Mouse (Mus musculus) erythroblast, embryonic 14.5 days (primary cell): Measurements from ENCODE around the gene Pitpnm2. TPM values are rescaled to one million over a fixed set of nuclear protein-coding genes. Genes with fewer than 3 reads are reported as not detected.

ENCODE experiments used
- H3K27me3 ChIP-seq: 2 replicates; pipeline ENCODE4 v1.6.1; 2012; ENCODE audit warnings: inconsistent platforms; ENCODE audit not compliant: control insufficient read depth
- H3K36me3 ChIP-seq: 2 replicates; pipeline ENCODE4 v1.6.1; 2012; ENCODE audit warnings: mild to moderate bottlenecking, inconsistent platforms; ENCODE audit not compliant: control insufficient read depth
- H3K4me1 ChIP-seq: 2 replicates; pipeline ENCODE4 v1.6.1; 2012; ENCODE audit warnings: inconsistent platforms; ENCODE audit not compliant: control insufficient read depth
- H3K4me3 ChIP-seq: replicated peaks from 2 replicates; pipeline ENCODE3; 2012; ENCODE audit warnings: moderate library complexity, mild to moderate bottlenecking, inconsistent platforms
- H3K9me3 ChIP-seq: 2 replicates; pipeline ENCODE4 v1.6.1; 2012; ENCODE audit warnings: low read length, inconsistent platforms, mixed read lengths; ENCODE audit not compliant: control insufficient read depth
- GATA1 ChIP-seq: IDR thresholded peaks from 2 replicates; pipeline ENCODE4 v1.6.1; 2012; ENCODE audit warnings: low read length, inconsistent platforms, mixed read lengths
- TAL1 ChIP-seq: IDR thresholded peaks from 3 replicates; pipeline ENCODE4 v1.6.1; 2012; ENCODE audit warnings: low read length, inconsistent platforms, mixed read lengths
- polyA plus RNA-seq: library from polyadenylated mRNA; stranded (reverse); fragments of >175 nt; gene quantifications from 2 replicates; pipeline ENCODE4 v1.2.3, GENCODE M21; 2012

Gene Pitpnm2
- polyA plus RNA-seq, 1 experiment: 0.38 TPM

DNA sequence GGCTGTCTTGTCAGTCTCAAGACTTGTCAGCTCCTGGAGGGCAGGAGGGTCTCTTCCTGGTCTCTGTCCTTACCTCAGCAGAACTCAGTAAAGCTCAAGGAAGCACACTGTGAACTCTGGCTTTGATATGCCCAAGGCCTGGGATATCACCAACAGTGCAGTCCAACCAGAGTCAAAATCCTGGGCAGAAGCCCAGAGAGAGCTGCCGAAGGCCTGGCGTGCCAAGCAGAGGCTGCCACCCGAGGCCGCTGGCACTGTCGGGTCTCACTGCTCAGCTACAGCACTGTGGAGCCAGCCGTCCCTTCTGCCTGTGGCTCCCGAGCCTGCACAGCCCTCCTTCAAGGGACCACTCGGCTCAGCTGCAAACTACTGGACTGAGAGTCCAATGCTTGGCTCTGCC is 38.3 kb downstream of the Pitpnm2 start:
- TF ChIP-seq GATA1: no peak
- TF ChIP-seq TAL1: no peak
- no peaks in the 10 kb centered on the region for H3K27me3 ChIP-seq
- no peaks in the 10 kb centered on the region for H3K9me3 ChIP-seq
- peaks cover 49% of the 10 kb centered on the region for H3K4me1 ChIP-seq
- H3K36me3 ChIP-seq: peaks cover 23% of the 10 kb centered on the region
- no peak overlapping the region for H3K4me3 ChIP-seq

DNA sequence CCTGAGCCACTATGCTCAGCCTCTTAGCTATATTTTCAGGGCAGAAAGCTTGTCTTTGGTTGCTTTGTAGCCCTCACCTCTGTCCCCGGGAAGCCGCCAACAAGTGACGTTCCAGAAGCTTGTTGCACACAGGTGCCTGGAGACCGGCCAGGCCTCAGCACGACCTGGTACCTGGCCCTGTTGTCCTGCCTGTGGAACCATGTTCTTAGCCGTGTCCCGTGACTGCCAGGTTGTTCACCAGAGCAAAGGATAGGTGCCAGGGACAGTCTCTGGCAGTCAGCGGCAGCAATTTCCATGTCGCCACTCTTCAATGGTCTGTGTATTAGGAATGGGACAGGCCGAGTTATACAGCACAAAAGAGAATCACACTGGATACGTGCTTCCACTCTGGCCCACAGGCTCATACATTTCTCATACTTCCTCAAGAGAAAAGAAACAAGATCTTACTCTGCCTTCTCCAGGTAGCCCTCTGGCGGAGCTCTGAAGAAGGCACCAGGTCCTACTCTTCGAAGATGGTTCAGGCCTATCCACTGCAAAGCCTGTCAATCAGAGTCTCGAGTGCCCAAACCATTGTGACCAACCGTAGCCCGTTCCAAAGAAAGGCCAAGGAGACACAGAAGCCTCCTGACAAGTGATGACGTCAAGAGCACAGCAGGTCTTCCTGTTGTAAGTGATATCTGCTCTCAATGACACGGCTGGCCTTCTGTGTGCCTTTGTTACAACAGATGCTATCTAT is 39.1 kb downstream of the Pitpnm2 start:
- no peak overlapping the region for H3K4me3 ChIP-seq
- no peak for TF ChIP-seq GATA1
- H3K9me3 ChIP-seq: no peaks in the 10 kb centered on the region
- peaks cover 56% of the 10 kb centered on the region for H3K4me1 ChIP-seq
- H3K27me3 ChIP-seq: no peaks in the 10 kb centered on the region
- peaks cover 19% of the 10 kb centered on the region for H3K36me3 ChIP-seq

DNA sequence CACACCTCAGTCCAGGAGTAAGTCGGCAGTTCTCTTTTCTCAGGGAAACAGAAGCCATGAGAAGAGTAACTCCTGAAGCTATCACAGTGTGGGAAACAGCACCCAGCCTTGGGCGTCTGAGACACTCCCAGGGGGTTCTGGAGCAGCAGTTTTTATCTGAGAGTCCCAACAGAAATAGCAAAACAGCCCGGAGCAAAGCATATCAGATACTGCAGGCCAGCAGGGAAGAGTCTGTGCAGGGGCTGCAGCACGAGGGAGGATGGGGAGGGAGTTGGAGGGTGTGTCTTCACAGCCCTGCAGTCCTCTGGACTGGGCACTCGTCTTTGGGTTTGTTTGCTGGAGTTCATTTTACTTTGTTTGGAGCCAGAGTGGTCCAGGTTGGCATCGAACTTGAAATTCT is 39.7 kb downstream of the Pitpnm2 start:
- Histone ChIP-seq H3K36me3 (peaks cover 17% of the 10 kb centered on the region), H3K9me3 (no peaks in the 10 kb centered on the region), H3K4me3 (no peak overlapping the region), H3K4me1 (peaks cover 62% of the 10 kb centered on the region), H3K27me3 (no peaks in the 10 kb centered on the region)
- TF ChIP-seq GATA1 (no peak), TAL1 (no peak)

DNA sequence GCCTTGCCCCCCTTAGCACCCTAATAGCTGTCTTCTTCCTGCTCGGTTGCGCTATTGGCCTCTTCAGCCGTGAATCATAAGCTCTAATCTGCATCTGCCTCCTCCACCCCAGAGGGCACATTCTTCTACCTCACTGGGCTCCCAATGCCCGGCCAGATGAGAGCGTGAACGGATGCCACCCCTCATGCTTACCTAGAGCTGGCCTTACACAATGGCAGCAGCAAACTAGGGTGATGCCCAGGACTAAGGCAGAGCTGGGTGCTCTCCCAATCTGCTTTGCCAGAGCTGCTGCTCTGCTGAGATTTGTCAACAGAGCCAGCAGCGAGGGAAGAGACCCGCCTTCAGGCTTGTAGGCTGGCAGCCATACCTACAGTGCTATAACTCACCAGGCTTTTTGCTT is 41.5 kb downstream of the Pitpnm2 start:
- Histone ChIP-seq H3K9me3 (no peaks in the 10 kb centered on the region), H3K27me3 (no peaks in the 10 kb centered on the region), H3K36me3 (peaks cover 3% of the 10 kb centered on the region), H3K4me1 (peaks cover 77% of the 10 kb centered on the region), H3K4me3 (no peak overlapping the region)
- TF ChIP-seq TAL1 (no peak), GATA1 (no peak)

DNA sequence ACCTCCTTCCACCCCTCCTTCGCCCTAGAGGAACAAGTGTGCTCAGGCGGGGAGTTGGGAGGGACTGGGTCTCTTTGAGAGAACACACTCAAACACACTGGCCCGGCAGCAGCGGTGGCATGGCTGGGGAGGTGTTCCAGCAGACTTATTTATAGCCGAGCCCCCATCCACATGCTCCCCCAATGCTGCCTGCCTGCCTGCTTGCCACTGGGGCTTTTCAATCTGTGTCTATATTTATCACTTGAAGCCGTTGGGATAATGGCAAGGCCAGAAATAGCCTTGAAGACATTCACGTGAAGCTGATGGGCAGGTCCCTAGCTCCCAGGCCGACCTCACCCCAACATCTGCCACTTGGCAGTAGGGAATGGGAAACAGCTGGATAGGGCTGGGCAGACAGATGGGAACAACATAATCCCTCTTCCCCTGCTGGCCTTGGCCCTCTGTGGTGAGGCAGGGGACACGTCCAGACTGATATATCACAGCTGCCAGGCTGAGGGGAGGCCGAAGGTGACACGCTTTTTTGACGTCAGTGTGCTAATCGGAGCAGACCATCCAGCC is 43.0 kb downstream of the Pitpnm2 start:
- TF ChIP-seq GATA1 (no peak), TAL1 (no peak)
- no peaks in the 10 kb centered on the region for H3K9me3 ChIP-seq
- H3K4me1 ChIP-seq: peaks cover 87% of the 10 kb centered on the region
- H3K4me3 ChIP-seq: no peak overlapping the region
- H3K27me3 ChIP-seq: no peaks in the 10 kb centered on the region
- H3K36me3 ChIP-seq: peaks cover 2% of the 10 kb centered on the region

DNA sequence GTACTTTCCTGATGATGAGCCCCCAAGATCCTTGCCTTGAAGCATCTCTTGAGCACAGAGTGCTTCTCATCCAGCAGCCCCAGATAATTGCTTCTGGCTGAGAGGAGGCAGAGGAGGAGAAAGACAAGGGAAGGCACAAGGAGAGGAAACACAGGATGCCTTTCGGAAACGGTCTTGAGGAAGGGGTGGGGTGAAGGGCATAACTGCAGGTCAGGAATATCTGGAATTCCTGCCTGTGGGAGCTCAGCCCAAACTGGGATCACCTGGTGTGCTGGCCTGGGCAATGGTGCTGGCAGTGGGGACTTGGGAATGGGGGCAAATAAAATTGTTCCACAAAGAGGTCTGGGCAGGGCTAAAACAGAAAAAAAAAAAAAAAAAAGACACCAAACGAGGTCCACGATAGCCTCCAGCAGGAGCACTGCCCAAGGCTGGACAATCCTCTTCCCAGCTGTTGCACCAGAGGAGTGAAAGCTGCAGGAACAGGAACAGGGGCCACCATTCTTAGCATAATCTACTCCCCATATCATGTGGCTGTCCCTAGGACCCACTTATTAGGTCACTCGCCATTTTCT is 43.7 kb downstream of the Pitpnm2 start:
- no peaks in the 10 kb centered on the region for H3K9me3 ChIP-seq
- peaks cover 88% of the 10 kb centered on the region for H3K4me1 ChIP-seq
- no peak for TF ChIP-seq GATA1
- TF ChIP-seq TAL1: no peak
- H3K36me3 ChIP-seq: peaks cover 2% of the 10 kb centered on the region
- H3K4me3 ChIP-seq: no peak overlapping the region
- H3K27me3 ChIP-seq: no peaks in the 10 kb centered on the region

DNA sequence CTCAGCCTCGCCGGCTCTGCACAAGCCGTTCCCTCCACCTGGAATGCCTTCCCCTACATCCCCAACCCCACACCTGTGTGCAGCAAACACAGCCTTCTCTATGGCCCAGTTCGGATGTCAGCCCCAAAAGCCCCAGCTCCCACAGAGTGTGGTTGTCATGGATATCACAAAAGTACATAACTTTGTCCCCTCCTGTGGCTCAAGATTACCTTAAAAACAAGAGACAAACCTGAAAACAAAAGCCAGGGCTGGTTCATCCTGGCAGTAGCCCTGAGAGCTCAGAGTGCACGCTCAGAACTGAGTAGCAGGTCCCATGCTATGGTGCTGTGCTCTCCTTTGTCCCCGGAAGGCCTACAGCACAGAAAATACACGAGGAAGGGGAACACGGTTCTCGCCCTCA is 44.3 kb downstream of the Pitpnm2 start:
- TF ChIP-seq GATA1 (no peak), TAL1 (no peak)
- Histone ChIP-seq H3K36me3 (peaks cover 2% of the 10 kb centered on the region), H3K4me1 (peaks cover 88% of the 10 kb centered on the region), H3K9me3 (no peaks in the 10 kb centered on the region), H3K27me3 (no peaks in the 10 kb centered on the region), H3K4me3 (no peak overlapping the region)

DNA sequence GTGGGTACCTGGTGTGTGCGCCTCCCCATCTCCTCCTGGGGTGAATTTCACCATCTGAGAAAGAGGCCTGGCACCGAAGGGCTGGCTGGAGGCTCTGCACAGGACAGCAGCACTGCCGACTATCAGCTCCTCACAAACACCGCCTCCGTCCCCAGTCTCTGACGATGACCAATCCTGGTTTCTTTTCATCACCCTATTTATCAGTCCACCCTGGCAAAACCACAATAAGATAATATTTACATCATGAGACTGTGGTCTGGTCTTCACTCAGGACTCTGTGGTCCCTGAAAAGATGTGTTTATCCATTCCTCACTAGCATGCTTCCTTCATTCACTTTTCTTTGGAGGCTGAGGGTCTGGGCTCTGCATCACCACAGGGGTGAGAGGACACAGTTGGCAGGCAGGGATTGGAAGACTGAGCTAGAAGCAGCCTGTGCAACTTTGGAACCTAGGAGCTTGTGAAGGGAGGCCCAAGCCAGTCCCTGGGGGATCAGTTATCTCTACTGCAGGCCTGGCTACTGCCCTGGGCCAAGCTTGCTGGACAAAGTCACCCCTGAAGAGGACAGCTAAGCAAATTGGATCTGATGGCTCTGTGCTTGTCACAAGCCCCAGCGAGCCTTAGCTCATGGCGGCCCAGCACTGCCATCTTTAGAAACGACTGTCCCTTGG is 45.3 kb downstream of the Pitpnm2 start:
- Histone ChIP-seq H3K36me3 (peaks cover 6% of the 10 kb centered on the region), H3K4me1 (peaks cover 86% of the 10 kb centered on the region), H3K27me3 (no peaks in the 10 kb centered on the region), H3K4me3 (no peak overlapping the region), H3K9me3 (no peaks in the 10 kb centered on the region)
- TF ChIP-seq GATA1: no peak
- no peak for TF ChIP-seq TAL1

DNA sequence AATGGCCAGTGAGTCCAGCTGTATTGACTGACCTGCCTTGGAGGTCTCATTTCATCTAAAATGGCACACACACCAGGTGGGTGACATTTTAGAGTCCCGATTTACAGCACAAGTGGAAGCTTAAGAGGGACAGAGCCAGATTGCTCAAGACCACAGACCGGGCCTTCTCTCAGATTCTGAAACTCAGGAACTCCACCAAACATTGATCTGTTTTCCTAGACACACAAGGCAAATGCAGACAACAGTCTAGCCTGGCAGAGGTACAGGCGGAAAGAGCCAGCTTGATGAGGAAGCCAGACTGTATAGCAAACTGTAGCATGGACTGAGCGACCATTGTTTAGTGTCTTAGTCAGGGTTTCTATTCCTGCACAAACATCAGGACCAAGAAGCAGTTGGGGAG is 46.3 kb downstream of the Pitpnm2 start:
- TF ChIP-seq TAL1 (no peak), GATA1 (no peak)
- Histone ChIP-seq H3K4me3 (no peak overlapping the region), H3K36me3 (peaks cover 8% of the 10 kb centered on the region), H3K9me3 (no peaks in the 10 kb centered on the region), H3K27me3 (no peaks in the 10 kb centered on the region), H3K4me1 (peaks cover 89% of the 10 kb centered on the region)
